Mouse (Mus musculus) bone marrow macrophage, adult 2 months (primary cell): ENCODE results near the gene Necap1.

Source experiments
- CTCF ChIP-seq: IDR thresholded peaks from 2 replicates; pipeline ENCODE4 v1.5.1; 2012; ENCODE audit warnings: low read depth, mild to moderate bottlenecking, low read length, moderate library complexity
- POLR2A ChIP-seq: IDR thresholded peaks from 2 replicates; pipeline ENCODE4 v1.6.1; 2012; ENCODE audit warnings: mild to moderate bottlenecking, low read depth, low read length, borderline replicate concordance

- TF ChIP-seq CTCF (no peak), POLR2A (no peak)
These were observed 1.5 kb upstream of the Necap1 start for GRCm38 (mm10) chr6:122872800-122873199.
